Mouse (Mus musculus) myocyte (in vitro differentiated cells): Measurements from ENCODE around the gene Hist1h2ae.

ENCODE experiments used
- CEBPB ChIP-seq: IDR thresholded peaks from 2 replicates; pipeline ENCODE4 v1.6.1; 2011; ENCODE audit warnings: mild to moderate bottlenecking, moderate library complexity; ENCODE audit not compliant: poor library complexity, insufficient read depth, severe bottlenecking
- E2F4 ChIP-seq: IDR thresholded peaks from one replicate; pipeline ENCODE4 v1.6.1; 2011; ENCODE audit warnings: mild to moderate bottlenecking, control low read depth, moderate library complexity; ENCODE audit not compliant: insufficient read depth
- MAX ChIP-seq: IDR thresholded peaks from one replicate; pipeline ENCODE4 v1.6.1; 2011; ENCODE audit warnings: low read depth, mild to moderate bottlenecking, control low read depth
- MYOD1 ChIP-seq, 3 experiments: IDR thresholded peaks; one replicate each; pipeline ENCODE4 v1.6.1; 2011; ENCODE audit warnings: control low read depth in 2 of 3, low read depth in 2 of 3, mild to moderate bottlenecking in 2 of 3, moderate library complexity in 1 of 3; ENCODE audit not compliant: insufficient read length in 2 of 3, control insufficient read depth in 1 of 3
- MYOG ChIP-seq, 3 experiments: IDR thresholded peaks; one replicate each; pipeline ENCODE4 v1.6.1; 2011; ENCODE audit warnings: control low read depth in 2 of 3, low read depth in 2 of 3, mild to moderate bottlenecking in 2 of 3; ENCODE audit not compliant: insufficient read length in 2 of 3, control insufficient read depth in 1 of 3, insufficient read depth in 1 of 3
- POLR2A ChIP-seq: IDR thresholded peaks from one replicate; pipeline ENCODE4 v1.6.1; 2011; ENCODE audit warnings: low read depth, mild to moderate bottlenecking, control low read depth, moderate library complexity; ENCODE audit not compliant: insufficient read length
- POLR2AphosphoS2 ChIP-seq: IDR thresholded peaks from one replicate; pipeline ENCODE4 v1.6.1; 2011; ENCODE audit warnings: low read depth, control low read depth; ENCODE audit not compliant: insufficient read length
- SRF ChIP-seq: IDR thresholded peaks from one replicate; pipeline ENCODE4 v1.6.1; 2011; ENCODE audit warnings: low read depth; ENCODE audit not compliant: control insufficient read depth, insufficient read length
- TCF12 ChIP-seq: IDR thresholded peaks from one replicate; pipeline ENCODE4 v1.6.1; 2011; ENCODE audit warnings: mild to moderate bottlenecking, control low read depth; ENCODE audit not compliant: poor library complexity, insufficient read depth, severe bottlenecking
- USF1 ChIP-seq: IDR thresholded peaks from one replicate; pipeline ENCODE4 v1.6.1; 2011; ENCODE audit warnings: low read depth, mild to moderate bottlenecking, control low read depth, moderate library complexity

- TF ChIP-seq POLR2A, result no peak
- TF ChIP-seq POLR2AphosphoS2, result peak; percentile 59
- no peak for TF ChIP-seq TCF12
- no peak for TF ChIP-seq E2F4
- TF ChIP-seq SRF, result no peak
- TF ChIP-seq MAX, result no peak
- TF ChIP-seq CEBPB, result no peak
- no peak for TF ChIP-seq MYOG (IDR thresholded peaks at IDR 0.05; ENCODE audit: control insufficient read depth in 1 of 3, insufficient read depth in 1 of 3, insufficient read length in 2 of 3, low read depth in 2 of 3)
- no peak for TF ChIP-seq USF1
- TF ChIP-seq MYOD1 (IDR thresholded peaks at IDR 0.05; ENCODE audit: control insufficient read depth in 1 of 3, insufficient read length in 2 of 3, low read depth in 2 of 3), result no peak
Measured at GRCm38 (mm10) chr13:23534368-23535131, 36.5 kb downstream of the Hist1h2ae start.
